ENCODE assay signal across 8 mouse cellular contexts in genomic region chrX:13208404-13208803, GRCm38 (mm10).
DNase-seq lines count a peak whose midpoint lies in the region; ATAC-seq and TF ChIP-seq lines count a peak whose summit lies in the region.

No protein-coding gene starts in this region.

- H3K9me3 ChIP-seq in megakaryocyte, embryonic 14.5 days, result no peaks in the 10 kb centered on the region
- no peaks in the 10 kb centered on the region for H3K9me3 ChIP-seq in forebrain, embryonic 11.5 days (ENCODE audit: control insufficient read depth, low read length)
- no peaks in the 10 kb centered on the region for H3K9me3 ChIP-seq in limb, embryonic 12.5 days

- DNase-seq in forebrain, embryonic 11.5 days (ENCODE audit: low spot score), result no peak
- DNase-seq in ovary, postnatal 36 days (ENCODE audit: low spot score), result no peak
- no peak for DNase-seq in left cerebral cortex, adult 18-20 months (ENCODE audit: low spot score in 2 of 2)
- DNase-seq in left cerebral cortex, adult 8-10 months (ENCODE audit: low spot score in 2 of 2), result no peak

- no peak for ATAC-seq in megakaryocyte, adult 5-6 weeks (ENCODE audit: poor library complexity, severe bottlenecking)
- peak; percentile 35; the same call in 1 of the 2 replicates for ATAC-seq in forebrain, embryonic 11.5 days (replicated peaks; ENCODE audit: low FRiP score)
- ATAC-seq in limb, embryonic 12.5 days (ENCODE audit: insufficient number of reproducible peaks, insufficient read depth, low FRiP score, low TSS enrichment, low read depth), result no peak

- peak overlapping the region; percentile 47; the same call in 1 of the 2 replicates for H3K4me2 ChIP-seq in forebrain, embryonic 11.5 days (ENCODE audit: low read depth, low read length, severe bottlenecking)
- H3K4me2 ChIP-seq in limb, embryonic 12.5 days, result peak overlapping the region; percentile 50

- no peaks in the 10 kb centered on the region for H3K27me3 ChIP-seq in megakaryocyte, embryonic 14.5 days (replicated peaks)
- no peaks in the 10 kb centered on the region; the same call in 1 of the 2 replicates for H3K27me3 ChIP-seq in forebrain, embryonic 11.5 days (ENCODE audit: control insufficient read depth, insufficient read depth, low read length)
- H3K27me3 ChIP-seq in limb, embryonic 12.5 days, result peaks cover 12% of the 10 kb centered on the region

- H3K9ac ChIP-seq in forebrain, embryonic 11.5 days (ENCODE audit: low read length), result peak overlapping the region; percentile 27; the same call in 1 of the 2 replicates
- no peak overlapping the region; the same call in 1 of the 2 replicates for H3K9ac ChIP-seq in limb, embryonic 12.5 days (replicated peaks)

- no peak for TF ChIP-seq CTCF in olfactory bulb, adult 2 months (IDR thresholded peaks at IDR 0.05; ENCODE audit: insufficient read depth, low read depth, low read length)

- H3K36me3 ChIP-seq in megakaryocyte, embryonic 14.5 days (replicated peaks; ENCODE audit: low read length), result no peaks in the 10 kb centered on the region
- H3K36me3 ChIP-seq in forebrain, embryonic 11.5 days (ENCODE audit: control insufficient read depth, insufficient read depth, low read length), result no peaks in the 10 kb centered on the region
- no peaks in the 10 kb centered on the region for H3K36me3 ChIP-seq in limb, embryonic 12.5 days

- TF ChIP-seq POLR2A in olfactory bulb, adult 2 months (IDR thresholded peaks at IDR 0.05; ENCODE audit: insufficient read depth, low read depth, low read length), result no peak

- H3K4me1 ChIP-seq in megakaryocyte, embryonic 14.5 days, result peaks cover 13% of the 10 kb centered on the region
- no peaks in the 10 kb centered on the region for H3K4me1 ChIP-seq in forebrain, embryonic 11.5 days (replicated peaks; ENCODE audit: control insufficient read depth, insufficient read depth, low read length)
- no peaks in the 10 kb centered on the region for H3K4me1 ChIP-seq in limb, embryonic 12.5 days (replicated peaks)
- H3K4me1 ChIP-seq in olfactory bulb, adult 2 months (ENCODE audit: control insufficient read depth, insufficient read depth, low read length), result peaks cover 3% of the 10 kb centered on the region; the same call in 1 of the 2 replicates

- H3K4me3 ChIP-seq in megakaryocyte, embryonic 14.5 days (replicated peaks), result peak overlapping the region; percentile 87
- no peak overlapping the region for H3K4me3 ChIP-seq in forebrain, embryonic 11.5 days (ENCODE audit: low read depth, low read length)
- peak overlapping the region; percentile 26 for H3K4me3 ChIP-seq in limb, embryonic 12.5 days (replicated peaks)
- H3K4me3 ChIP-seq in olfactory bulb, adult 2 months (ENCODE audit: insufficient read depth, low read depth, low read length), result peak overlapping the region; percentile 44

- no peak overlapping the region for H3K27ac ChIP-seq in forebrain, embryonic 11.5 days (ENCODE audit: low read depth, low read length)
- no peak overlapping the region for H3K27ac ChIP-seq in limb, embryonic 12.5 days
- H3K27ac ChIP-seq in olfactory bulb, adult 2 months (ENCODE audit: insufficient read depth, low read depth, low read length), result peak overlapping the region; percentile 62; the same call in 1 of the 2 replicates

- 42% methylated on average over 6 of the region's 6 CpGs for whole genome bisulfite sequencing in forebrain, embryonic 11.5 days
- WGBS in limb, embryonic 12.5 days, result 29% methylated on average over 6 of the region's 6 CpGs
- WGBS in olfactory bulb, adult 2 months, result 20% methylated on average over 6 of the region's 6 CpGs
